Mouse (Mus musculus) colon, adult 2 months (tissue): ENCODE results near the gene Rbbp7. TPM values are rescaled to one million over a fixed set of nuclear protein-coding genes. Genes with fewer than 3 reads are reported as not detected.

Experiments
- polyA plus RNA-seq: library from polyadenylated mRNA; depleted of rRNA; stranded (reverse); fragments of >200 nt; gene quantifications from 2 replicates; pipeline ENCODE4 v1.2.3, GENCODE M21; 2012; rRNA removed

Gene Rbbp7
- polyA plus RNA-seq, result 31.8 and 35.2 TPM in 2 replicates

DNA sequence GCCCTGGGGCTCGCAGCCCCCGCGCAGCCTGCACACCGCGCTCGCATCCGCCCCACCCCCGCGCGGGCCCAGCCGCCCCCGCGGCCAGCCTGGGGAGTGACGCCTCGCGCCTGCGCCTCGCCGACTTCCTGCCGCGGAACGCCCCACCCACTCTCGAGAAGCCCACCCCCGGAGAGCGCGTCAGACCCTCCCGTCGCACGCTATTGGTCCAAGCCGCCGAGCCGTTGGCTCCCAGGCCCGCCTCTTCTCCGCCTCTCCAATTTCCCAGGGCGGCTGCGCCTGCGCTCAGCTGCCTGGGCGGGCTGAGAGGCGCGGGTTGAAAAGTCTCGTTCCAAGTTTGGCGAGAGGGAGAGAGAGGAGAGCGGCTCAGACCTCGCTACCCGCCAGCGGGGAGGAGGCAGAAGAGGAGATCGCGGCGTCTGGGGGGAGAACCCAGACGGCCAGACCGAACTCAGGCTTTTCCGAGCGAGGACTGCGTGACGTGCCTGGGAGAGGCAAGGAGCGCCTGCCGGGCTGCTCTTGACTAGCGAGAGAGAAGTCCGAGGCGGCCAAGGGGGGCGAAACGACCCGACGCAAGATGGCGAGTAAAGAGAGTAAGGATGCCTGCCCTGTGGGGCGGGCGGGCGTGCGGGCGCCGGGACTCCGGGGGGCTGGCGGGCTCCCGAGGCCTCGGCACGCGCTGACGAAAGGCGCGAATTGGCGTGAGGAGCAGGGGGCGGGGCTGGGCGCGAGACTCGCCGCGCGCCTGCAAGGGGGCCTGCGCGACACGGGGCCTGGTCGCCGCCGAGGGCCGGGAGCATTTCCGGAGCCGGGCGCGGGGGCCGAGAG lies at the start of gene Rbbp7:
TSS of gene Rbbp7 (plus strand) at position 288 of the 828 bp plus-strand sequence.

Other genes starting within 250 kb of the Rbbp7 start
- 1.9 and 2.0 TPM in 2 replicates for gene Reps2, start 116.8 kb upstream of the Rbbp7 start, polyA plus RNA-seq
- gene Txlng, start 69.1 kb downstream of the Rbbp7 start, polyA plus RNA-seq, result 1.2 TPM in 2 replicates
- 10.6 and 12.3 TPM in 2 replicates for gene Syap1, start 128.0 kb downstream of the Rbbp7 start, polyA plus RNA-seq
- 3.7 and 4.8 TPM in 2 replicates for gene Ctps2, start 140.8 kb downstream of the Rbbp7 start, polyA plus RNA-seq
- 3.8 and 18.3 TPM in 2 replicates for gene S100g, start 204.2 kb downstream of the Rbbp7 start, polyA plus RNA-seq